Mouse (Mus musculus) left cerebral cortex, adult 2 months (tissue): Measurements from ENCODE around the gene Ccnt1. TPM values are rescaled to one million over a fixed set of nuclear protein-coding genes. Genes with fewer than 3 reads are reported as not detected.

Experiments used
- DNase-seq, 2 experiments: peaks; one replicate each; pipeline ENCODE4 v3.0.0; 2021 to 2022; ENCODE audit warnings: low spot score in 2 of 2, mixed read lengths in 1 of 2; ENCODE audit errors: extremely low spot score in 1 of 2
- H3K27ac ChIP-seq: fragments of 200-600 bp; 2 replicates; pipeline ENCODE4 v1.8.1; 2022
- H3K4me3 ChIP-seq: fragments of 200-600 bp; 2 replicates; pipeline ENCODE4 v1.8.1; 2022
- CTCF ChIP-seq: fragments of 200-600 bp; IDR thresholded peaks from 2 replicates; pipeline ENCODE4 v1.8.1; 2022; ENCODE audit warnings: antibody characterized with exemption, mild to moderate bottlenecking, moderate library complexity
- intact Hi-C: fragments of 180-260 bp; cut with DNase I; formaldehyde crosslinking; loops from one replicate; pipeline ENCODE4 v1.15.1; 2025
- total RNA-seq, 2 experiments: library from RNA; stranded (reverse); gene quantifications; 2 replicates each; pipeline ENCODE4 v1.2.3; 2021

Ccnt1 gene
- total RNA-seq, 2 experiments from 2014 or later = 40.3 to 45.8 TPM

- DNase-seq = no peak
- intact Hi-C loops = no loop called here
- peak overlapping the region; percentile 16 for H3K27ac ChIP-seq
- peak overlapping the region; percentile 91 for H3K4me3 ChIP-seq
- no peak for TF ChIP-seq CTCF
These were observed 37.5 kb upstream of the Ccnt1 start for GRCm38 (mm10) chr15:98608058-98608783.

- Histone ChIP-seq H3K27ac (no peak overlapping the region), H3K4me3 (no peak overlapping the region; the same call in 1 of the 2 replicates)
- intact Hi-C loops = no loop called here
- no peak for DNase-seq
- TF ChIP-seq CTCF = no peak
These were observed 36.8 kb upstream of the Ccnt1 start for GRCm38 (mm10) chr15:98607557-98607956.

GRCm38 (mm10) chr15:98606739-98607138, 36.0 kb upstream of the Ccnt1 start:
- intact Hi-C loops = no loop called here
- Histone ChIP-seq H3K4me3 (0 out of 2 replicates have a peak overlapping the region, but pooled peaks have one; percentile 13), H3K27ac (no peak overlapping the region)
- no peak for DNase-seq
- TF ChIP-seq CTCF = no peak

GRCm38 (mm10) chr15:98606051-98606536, 35.4 kb upstream of the Ccnt1 start:
- intact Hi-C loops = no loop called here
- Histone ChIP-seq H3K27ac (no peak overlapping the region), H3K4me3 (no peak overlapping the region)
- TF ChIP-seq CTCF = no peak
- no peak for DNase-seq

GRCm38 (mm10) chr15:98604041-98604575, 33.4 kb upstream of the Ccnt1 start:
- no peak for TF ChIP-seq CTCF
- no peak overlapping the region for H3K4me3 ChIP-seq
- no peak for DNase-seq
- intact Hi-C loops = no loop called here
- no peak overlapping the region for H3K27ac ChIP-seq

- intact Hi-C loops = no loop called here
- no peak overlapping the region for H3K27ac ChIP-seq
- TF ChIP-seq CTCF = no peak
- H3K4me3 ChIP-seq = peak overlapping the region; percentile 7; the same call in 1 of the 2 replicates
- DNase-seq = no peak
These were observed 32.3 kb upstream of the Ccnt1 start for GRCm38 (mm10) chr15:98602921-98603458.

GRCm38 (mm10) chr15:98602191-98602881, 31.6 kb upstream of the Ccnt1 start:
- TF ChIP-seq CTCF = no peak
- intact Hi-C loops = no loop called here
- no peak overlapping the region for H3K27ac ChIP-seq

GRCm38 (mm10) chr15:98601832-98602190, 31.1 kb upstream of the Ccnt1 start:
- Histone ChIP-seq H3K27ac (no peak overlapping the region), H3K4me3 (no peak overlapping the region)
- no peak for DNase-seq
- intact Hi-C loops = no loop called here
- no peak for TF ChIP-seq CTCF

More at GRCm38 (mm10) chr15:98602191-98602881, 31.6 kb upstream of the Ccnt1 start:
- no peak for DNase-seq
- H3K4me3 ChIP-seq = peak overlapping the region; percentile 7; the same call in 1 of the 2 replicates

- Histone ChIP-seq H3K4me3 (no peak overlapping the region), H3K27ac (no peak overlapping the region)
- intact Hi-C loops = no loop called here
- DNase-seq = no peak
- no peak for TF ChIP-seq CTCF
These were observed 29.4 kb upstream of the Ccnt1 start for GRCm38 (mm10) chr15:98600036-98600709.

- Histone ChIP-seq H3K27ac (no peak overlapping the region), H3K4me3 (no peak overlapping the region)
- DNase-seq = no peak
- no peak for TF ChIP-seq CTCF
- intact Hi-C loops = no loop called here
These were observed 25.9 kb upstream of the Ccnt1 start for GRCm38 (mm10) chr15:98596609-98597008.

GRCm38 (mm10) chr15:98595049-98595448, 24.3 kb upstream of the Ccnt1 start:
- intact Hi-C loops = no loop called here
- Histone ChIP-seq H3K27ac (no peak overlapping the region), H3K4me3 (no peak overlapping the region)
- no peak for TF ChIP-seq CTCF
- DNase-seq = no peak

GRCm38 (mm10) chr15:98594193-98594592, 23.5 kb upstream of the Ccnt1 start:
- DNase-seq = peak; percentile 34 to 43
- Histone ChIP-seq H3K27ac (no peak overlapping the region), H3K4me3 (no peak overlapping the region)
- no peak for TF ChIP-seq CTCF
- intact Hi-C loops = no loop called here
